Mouse (Mus musculus) kidney, postnatal 10 days (tissue): ENCODE measurements around the gene Gm42906.
A peak's percentile ranks its signal among the peaks of the same experiment; 100 is the strongest.

Experiments used
- DNase-seq: peaks from one replicate; pipeline ENCODE4 v3.0.0; 2021; ENCODE audit warnings: mixed read lengths

Gm42906 gene

DNA sequence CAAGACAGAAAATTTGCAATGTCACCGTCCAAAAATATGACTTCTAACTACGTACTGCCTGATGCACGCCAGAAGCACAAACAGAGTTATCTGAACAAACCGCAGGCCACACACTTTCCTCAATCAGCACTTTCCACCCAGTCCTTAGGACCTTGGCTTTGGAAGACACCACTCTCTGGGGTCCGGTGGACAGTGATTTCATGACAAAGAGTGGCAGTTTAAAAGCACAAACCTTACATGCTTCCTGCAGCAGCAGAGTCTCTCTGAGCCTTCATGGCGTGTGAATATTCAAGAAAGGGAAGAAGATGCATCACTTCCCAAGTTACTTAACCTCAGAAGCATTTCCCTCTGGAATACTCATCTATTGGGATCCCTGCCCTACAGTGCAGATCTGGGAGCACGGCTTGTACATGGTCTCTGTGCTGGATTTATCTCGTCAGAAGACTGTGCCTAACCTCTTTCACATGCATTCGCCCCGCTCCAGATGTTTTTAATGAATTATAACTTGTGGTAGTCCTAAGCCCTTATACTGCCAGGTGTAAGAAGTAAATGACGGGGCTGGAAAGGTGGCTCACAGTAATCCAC is 244.2 kb downstream of the Gm42906 start:
- no peak for DNase-seq

DNA sequence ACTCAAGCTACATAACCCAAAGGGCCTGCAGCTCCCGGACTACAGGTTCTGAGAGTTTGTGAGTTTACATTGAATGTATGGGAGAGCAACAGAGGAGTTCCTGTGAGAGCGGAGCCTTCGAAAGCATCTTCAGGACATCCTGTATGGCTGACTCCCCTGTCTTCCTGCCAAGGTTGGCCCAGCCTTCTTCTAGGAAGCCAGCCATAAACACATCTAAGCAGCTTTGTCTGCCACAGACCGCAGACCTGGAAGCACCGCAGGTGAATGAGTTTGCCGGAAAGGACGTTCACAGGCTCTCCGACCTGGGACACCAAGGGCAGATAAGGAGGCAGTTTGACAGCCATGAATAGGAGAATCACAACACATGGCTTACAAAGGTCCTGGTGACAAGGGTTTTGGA is 246.7 kb downstream of the Gm42906 start:
- no peak for DNase-seq

DNA sequence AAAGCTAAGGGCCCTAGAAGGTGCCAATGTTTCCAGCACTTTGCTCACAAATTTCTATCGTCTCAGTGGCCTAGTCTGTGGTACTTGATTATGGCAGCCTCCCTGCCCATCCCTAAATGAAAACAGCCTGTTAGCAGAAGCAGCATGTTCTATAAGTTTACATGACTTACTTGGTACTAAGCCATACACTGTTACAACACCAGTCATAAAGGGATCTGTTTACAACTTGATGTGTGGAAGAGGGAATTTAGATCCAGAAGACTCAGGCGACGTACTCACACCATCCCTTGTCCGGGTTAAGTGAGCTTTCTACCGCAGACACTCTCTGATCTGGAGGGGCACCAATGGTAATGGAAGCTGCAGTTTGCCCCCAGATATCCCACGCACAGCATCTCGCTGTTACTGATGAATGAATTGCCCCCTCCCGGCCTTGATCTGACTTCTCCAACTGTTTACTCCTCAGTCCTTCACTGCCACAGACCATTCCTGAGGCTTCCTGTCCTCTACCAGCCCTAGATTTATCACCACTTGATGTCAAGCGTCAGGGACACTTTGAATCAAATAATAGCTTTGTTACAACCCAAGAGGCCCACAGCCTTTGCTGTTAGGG is 247.7 kb downstream of the Gm42906 start:
- DNase-seq = no peak

DNA sequence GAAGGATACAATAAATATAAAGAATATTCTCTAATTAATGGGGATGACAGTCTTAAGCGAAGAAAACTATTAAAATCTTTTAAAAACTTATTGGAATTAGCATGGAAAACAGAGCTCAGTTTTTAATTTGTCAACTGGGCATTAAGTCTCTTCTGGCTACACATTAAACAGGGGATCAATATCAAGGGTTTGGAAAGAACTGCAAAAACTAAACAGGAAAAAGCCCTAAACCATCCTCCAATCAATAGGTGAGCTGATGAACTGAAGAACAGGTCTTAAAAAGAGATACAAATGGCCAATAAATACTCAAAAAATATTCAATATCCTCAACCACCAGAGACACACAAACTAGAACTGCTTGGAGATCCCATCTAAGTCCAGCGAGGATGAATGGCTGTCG is 250.8 kb downstream of the Gm42906 start:
- no peak for DNase-seq

DNA sequence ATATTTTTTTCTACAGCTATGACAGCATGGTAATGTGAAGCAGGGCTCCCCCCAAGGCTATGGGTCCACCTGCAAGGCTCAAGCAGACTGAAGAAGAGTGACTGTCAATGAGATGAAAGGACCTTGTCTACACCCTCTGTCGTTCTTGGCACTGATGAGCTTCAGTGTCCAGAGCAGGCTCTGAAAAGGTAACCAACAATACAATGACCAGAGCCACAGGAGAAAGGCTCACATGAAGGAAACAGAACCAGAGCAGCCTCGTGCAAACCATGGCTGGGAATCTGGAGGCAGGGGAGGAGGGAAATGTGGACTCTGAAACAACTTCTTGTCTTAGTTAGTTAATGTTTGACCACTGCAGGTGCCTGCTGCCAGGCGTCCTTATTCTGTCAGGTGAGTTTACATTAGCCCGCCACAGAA is 252.1 kb downstream of the Gm42906 start:
- DNase-seq = peak; percentile 60

DNA sequence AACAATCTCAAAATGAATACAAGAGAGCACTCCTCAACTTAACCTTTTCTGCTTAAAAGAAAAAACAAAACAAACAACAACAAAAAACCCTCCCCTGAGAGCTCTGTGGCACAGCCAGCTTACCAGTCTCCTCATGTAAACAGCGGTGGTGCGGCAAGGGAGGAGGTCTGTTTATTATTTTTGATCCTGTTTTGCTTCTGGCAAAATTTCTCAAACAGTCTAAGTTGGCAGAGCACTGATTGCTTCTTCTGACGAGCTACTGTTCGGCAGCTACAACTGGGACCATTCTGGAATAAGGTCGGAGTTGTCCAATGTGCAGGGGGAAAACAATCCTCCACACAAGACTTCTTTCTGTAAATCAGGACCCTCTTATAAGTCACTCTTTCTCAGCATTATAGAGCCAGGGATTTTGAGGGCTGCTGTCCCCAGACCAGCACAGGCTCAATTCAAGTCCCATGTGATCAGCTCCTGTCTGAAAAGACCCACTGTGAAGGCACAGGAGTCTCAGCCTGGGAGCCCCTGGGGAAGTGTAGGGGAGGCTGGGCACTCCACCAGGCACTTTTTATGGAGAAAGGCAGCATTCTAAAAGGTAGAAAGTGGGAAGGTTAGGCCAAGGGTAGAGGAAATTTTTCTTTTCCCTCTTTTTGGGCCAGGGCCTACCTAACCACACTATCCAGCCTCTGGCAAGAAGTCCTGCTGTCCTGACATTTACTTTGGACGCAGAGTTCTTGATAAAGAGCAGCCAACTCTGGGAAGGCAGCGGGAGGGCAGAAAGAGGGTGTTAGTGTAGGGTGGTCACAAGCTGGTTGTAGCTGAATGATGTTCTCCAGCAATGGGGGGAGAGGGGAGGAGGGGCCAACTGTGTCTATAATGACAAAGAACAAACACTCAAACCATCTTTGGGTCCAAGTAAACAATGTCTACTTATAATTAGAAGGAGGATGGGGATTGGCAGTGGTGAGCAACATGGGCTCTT is 253.2 kb downstream of the Gm42906 start:
- DNase-seq = no peak

DNA sequence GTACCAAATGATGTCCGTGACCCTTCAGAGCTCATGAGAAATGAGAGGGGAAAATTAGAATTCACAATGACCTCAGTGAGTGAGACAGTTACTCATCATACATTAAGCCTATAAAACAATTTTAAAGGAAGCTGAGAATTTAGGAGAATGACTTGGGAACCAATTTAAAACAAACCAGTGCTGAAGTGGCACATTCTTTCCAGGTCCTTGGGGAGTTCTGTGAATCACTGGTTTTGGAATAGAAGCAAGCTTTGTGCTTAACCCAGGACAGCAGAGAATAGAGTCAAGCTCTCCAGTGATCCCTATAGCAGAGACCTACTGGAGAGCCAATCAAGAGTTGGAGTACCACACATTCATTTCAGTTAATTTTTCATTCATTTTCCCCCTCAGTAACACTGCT is 254.2 kb downstream of the Gm42906 start:
- no peak for DNase-seq

DNA sequence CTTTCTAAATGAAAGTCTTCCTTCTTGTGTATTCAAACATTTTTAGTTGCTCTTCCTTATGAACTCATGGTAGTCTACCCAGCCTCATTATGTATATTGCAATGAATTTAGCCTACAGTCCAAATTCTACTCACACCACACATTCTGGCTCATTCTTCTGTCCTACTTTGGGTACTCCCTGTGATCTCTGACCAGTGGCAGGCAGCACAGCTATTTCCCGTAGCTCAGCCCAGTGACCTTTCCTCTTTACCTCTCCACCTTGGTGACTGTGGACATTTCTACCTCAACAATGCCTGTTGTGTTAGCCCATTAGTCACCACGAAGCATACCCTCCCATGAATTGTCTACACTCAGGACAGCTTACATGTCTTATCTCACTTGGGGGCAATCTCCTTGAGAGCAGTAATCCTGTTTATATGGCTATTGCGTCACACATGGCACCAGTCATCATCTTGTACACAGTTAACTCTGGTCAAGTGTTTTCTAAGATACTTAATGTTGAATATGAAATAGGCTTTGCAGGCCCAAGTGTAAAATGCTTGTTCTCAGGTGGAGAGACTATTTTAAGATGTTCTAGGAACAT is 257.7 kb downstream of the Gm42906 start:
- DNase-seq = no peak

DNA sequence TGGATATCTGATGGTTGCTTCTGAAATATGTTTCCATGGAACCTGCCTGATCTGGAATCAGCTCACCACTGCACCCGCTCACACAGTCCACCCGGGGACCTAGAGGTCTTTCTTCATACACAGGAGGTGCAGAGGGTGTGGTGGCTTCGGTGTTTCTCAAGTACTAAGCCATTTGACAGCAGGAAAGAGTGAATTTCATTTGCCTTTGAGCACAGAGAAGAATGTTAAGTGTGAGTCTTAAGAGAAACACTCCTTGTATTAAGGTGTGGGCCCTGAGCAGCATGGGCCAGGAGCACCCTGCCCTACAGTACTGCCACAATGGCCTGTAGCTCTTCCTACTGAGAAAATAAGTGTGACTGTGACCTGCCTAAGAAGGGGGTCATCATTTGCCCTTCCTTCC is 259.8 kb downstream of the Gm42906 start:
- no peak for DNase-seq

DNA sequence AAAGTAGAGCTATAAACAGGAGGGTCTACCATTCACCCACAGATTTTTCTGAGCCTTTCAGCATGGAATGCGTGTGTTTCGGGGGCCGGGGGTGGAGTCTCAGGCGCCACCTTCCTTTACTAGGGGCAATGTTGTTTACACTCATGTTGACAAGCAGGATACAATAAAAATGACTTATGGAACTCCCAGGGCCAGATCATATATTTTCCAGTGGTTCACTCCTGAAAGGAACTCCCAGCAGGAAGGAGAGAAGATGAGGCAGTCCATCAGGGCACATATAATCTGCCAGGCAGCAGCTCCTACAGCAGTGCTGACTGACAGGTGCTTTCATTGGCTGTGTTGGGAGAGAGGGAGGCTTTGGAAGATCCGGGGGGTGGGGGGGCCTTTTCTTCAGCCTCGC is 260.3 kb downstream of the Gm42906 start:
- peak; percentile 43 for DNase-seq

DNA sequence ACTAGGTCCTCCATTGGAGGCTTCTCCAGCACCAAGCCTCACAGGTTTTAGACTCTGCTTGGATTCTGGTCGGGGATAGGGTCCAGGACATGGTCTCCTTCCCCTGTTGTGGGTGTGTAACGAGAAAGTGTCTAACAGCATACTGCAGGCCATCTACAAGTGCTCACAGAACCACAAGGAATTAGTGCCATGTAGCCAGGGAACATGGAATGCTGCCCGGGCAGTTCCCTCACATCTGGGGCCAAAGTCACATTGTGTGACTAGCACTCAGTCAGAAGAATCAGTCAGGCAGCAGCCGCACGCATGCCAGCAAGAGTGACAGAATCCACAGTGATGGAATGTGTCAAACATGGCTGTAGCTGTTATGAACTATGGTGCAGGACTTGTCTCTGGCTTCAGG is 261.7 kb downstream of the Gm42906 start:
- peak; percentile 58 for DNase-seq

DNA sequence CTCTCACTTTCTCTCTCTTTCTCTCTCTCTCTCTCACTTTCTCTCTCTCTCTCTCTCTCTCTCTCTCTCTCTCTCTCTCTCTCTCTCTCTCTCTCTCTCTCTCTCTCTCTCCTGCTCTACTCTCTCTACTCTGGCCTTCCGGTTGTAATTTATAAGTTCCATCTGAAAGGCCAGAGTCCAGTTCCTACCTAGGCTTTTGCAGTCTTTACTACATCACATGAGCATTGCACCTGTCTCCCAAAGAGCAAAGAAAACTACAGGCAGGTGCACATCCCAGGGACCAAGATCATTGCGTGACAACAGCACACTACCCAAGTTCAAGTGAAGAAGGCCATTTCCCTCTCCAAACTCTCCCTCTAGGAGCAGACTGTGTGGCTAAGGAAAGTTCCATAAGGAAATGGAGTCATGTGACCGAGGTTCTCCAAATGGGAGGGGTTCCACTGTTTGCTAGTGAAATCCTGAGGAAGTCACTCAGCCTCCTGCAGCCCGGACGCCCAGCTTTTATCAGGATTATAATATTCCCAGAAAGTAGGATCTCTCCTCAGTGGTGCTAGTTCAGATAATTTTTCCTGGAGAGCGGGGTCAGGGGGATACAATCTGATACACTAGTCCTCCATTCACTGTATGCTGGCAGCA is 262.5 kb downstream of the Gm42906 start:
- no peak for DNase-seq

DNA sequence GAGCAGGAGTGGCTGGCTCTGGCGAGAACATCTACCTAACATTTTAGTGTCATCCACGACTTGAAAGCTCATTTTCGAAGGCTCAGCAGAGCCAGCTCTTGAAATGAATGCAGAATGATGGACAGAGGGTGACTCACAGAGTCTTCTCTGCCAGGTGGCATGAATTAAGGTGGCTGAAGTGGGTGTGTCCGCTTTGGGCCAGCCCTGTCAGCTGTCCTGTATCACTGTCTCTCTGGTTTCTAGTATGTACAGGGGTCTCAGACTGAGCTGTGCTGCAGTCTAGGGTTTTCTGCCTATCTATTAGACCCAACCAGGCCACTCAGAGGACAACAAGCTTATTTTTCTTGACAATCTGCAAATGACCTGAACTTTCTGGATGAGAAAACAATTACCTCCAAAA is 263.1 kb downstream of the Gm42906 start:
- DNase-seq = no peak

DNA sequence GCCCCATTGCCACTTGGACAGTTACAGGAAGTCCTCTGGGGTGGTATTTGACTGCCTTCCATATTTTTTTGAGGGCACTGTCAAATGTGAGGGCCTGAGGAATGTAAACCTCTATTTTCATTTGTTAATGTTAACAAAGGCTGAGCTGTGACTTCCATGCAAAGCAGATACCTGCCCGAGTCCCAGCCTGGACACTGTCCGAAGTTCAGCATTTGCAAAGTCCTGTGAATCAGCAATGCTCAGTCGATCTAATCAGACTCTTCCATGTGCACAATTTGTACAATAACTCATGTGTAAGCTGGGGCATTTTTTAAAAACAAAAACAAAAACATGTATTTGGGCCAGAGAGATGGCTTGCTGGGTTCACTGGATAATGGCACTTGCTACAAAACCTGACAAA is 265.3 kb downstream of the Gm42906 start:
- DNase-seq = no peak

DNA sequence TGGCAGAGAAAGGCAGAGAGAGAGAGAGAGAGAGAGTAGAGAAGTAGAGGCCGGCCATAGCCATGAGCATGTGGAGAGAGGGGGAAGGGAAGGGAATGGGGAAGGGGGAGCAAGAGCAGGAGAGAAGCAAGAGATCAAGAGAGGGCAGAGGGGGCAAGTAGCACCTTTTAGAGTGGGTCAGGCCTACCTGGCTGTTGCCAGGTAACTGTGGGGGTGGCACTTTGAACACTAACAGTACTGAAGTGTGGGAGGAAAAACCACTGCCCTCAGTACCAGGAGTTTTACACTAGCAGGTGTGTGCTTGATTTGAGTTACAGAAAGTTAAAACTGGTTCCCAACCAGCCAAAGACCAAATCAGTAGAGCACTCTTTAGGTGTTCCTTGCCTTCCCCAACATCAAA is 272.7 kb downstream of the Gm42906 start:
- no peak for DNase-seq

DNA sequence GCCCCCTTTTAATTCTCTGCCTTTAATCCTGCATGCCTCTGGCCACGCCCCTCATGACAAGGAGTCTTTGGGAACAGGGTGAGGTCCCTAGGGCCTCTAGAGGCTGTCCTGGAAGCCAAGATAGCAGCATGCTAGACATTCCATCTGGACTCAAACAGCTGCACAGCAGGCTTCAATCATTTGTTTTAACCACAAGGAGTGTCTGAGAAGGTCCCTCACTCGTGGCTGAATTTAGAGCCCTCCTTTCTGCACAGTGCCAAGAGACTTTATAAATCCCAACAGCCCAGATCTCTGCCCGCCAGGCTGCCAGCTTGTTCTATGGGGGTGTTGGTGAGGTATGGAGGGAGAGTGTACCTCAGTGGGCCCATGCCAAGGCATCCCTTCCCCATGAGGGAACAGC is 273.2 kb downstream of the Gm42906 start:
- peak; percentile 70 for DNase-seq

DNA sequence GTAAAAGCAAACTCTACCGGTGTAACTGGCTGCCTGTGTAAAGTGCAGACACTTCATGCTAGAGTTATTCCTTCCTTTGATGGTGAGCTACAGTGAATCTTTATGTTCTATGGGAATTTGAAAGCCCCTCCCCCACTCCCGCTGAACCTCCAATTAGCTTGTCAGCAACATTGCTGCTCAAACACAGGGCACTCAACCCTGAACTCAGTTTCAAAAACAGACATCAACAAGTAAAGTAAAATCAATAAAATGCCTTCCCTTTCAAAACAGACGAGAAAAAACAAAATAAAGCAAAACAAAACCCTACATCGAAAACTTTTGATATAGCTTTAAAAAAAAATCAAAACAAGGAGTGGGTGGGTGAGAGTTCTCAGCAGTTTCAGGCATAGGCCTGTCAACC is 273.9 kb downstream of the Gm42906 start:
- no peak for DNase-seq

DNA sequence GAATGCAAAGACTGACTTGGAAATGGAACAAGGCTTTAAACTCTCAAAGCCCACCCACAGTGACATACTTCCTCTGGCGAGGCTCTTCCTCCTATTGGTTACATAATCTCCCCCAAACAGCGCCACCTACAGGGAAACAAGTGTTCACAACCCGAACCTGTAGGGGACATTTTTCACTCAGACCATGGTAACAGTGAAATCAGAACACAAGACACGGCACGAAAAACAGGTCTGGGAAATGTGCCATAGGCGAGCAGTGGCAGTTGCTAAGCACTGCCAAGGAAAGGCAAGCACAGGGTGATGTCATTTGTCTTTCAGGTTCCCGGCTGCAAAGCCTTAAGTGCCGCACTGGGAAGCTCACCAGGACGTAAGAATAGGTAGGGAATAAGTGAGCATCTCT is 276.4 kb downstream of the Gm42906 start:
- no peak for DNase-seq

DNA sequence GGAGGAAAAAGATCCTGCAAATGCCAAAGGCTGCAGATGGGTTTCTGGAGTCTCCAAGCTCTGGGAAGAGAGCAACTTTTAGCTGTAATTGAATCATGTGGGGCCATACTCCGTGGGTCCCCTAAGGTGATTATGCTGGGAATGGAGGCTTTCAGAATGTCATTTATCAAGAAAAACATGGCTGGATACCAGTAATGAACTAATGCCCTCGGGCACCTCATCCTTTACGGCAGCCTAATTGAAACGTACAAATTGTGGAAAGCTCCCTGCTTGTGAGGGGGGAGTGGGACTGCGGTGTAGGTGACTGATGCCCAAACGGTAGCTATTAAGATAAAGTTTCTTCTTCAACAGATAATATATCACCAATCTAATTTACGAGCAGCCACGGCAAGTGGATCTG is 278.5 kb downstream of the Gm42906 start:
- DNase-seq = no peak

DNA sequence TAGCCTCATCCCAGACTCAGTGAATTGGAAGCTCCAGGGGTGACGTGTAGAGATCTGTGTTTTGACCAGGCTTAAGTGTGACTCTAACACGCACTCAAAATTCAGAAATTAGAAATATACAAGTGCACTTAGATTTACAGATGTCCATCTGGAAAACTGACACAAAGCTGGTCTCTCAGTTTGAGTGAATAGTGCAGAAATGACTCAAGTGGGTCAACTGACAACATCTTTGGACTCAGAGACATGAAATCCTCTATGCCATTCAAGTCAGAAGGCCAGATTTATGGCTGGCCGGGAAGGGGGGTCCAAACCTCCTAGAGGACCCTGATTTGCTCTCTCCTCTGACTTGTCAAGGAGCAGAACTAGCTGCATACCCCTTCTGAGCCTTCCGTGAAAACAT is 279.9 kb downstream of the Gm42906 start:
- no peak for DNase-seq

DNA sequence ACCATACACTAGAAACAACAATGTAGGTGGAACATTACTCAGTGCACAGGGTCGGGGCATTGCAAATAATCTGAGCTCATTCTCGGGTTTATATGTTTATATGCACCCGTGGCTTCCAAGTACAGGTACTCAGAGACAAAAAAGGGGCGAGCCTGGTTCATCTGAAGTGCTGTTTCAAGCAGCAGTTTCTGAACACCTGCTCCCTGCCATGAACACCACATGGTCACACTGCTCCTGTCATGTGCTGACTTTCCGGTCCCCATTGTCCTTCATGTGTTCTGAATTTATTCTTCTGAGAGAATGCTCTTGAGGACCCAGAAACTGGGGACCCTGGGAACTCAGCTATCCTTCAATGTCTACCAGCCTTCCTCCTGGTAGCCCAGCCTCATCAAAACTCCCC is 282.2 kb downstream of the Gm42906 start:
- DNase-seq = no peak

DNA sequence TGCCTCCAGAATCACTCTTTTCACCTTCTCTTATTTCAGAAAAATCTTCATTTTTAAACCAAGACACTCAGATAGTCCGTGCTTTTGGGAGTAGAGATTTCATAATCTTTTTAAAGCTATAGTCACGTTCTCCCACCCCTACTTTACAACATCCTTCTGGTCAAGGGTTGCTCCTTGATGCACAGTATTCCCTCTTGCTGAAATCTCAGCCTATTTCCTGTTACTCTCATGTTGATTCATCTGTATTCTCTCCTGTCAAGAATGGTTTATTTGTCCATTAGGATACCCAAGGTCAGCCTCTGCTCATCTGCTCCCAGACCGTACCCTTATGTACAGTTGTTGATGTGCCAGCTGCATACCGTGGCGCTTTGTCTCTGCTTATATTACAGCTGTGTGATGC is 284.0 kb downstream of the Gm42906 start:
- DNase-seq = no peak
